In genomic region chr3:79287108-79287576, GRCm38 (mm10) we compare ENCODE assay signal across 8 mouse cellular contexts. TPM values are rescaled to one million over a fixed set of nuclear protein-coding genes. Genes with fewer than 3 reads are reported as not detected.
DNase-seq lines count a peak whose midpoint lies in the region; ATAC-seq and TF ChIP-seq lines count a peak whose summit lies in the region.

No protein-coding gene starts in this region.

- no peak overlapping the region for H3K27ac ChIP-seq in ES-Bruce4 (ENCODE audit: insufficient read depth, low read length)
- peak overlapping the region; percentile 98 for H3K27ac ChIP-seq in forebrain, embryonic 12.5 days
- peak overlapping the region; percentile 98 for H3K27ac ChIP-seq in heart, postnatal 0 days (ENCODE audit: low read depth)
- H3K27ac ChIP-seq in liver, embryonic 14.5 days, result no peak overlapping the region; the same call in 1 of the 2 replicates
- H3K27ac ChIP-seq in stomach, embryonic 16.5 days (ENCODE audit: low read length), result peak overlapping the region; percentile 96

- no peaks in the 10 kb centered on the region for H3K27me3 ChIP-seq in ES-Bruce4 (ENCODE audit: control insufficient read depth, insufficient read depth, low read length, poor library complexity, severe bottlenecking)
- peaks cover 15% of the 10 kb centered on the region; the same call in 1 of the 2 replicates for H3K27me3 ChIP-seq in forebrain, embryonic 12.5 days
- H3K27me3 ChIP-seq in heart, postnatal 0 days (ENCODE audit: control insufficient read depth, insufficient read depth, low read length), result no peaks in the 10 kb centered on the region
- H3K27me3 ChIP-seq in liver, embryonic 14.5 days (ENCODE audit: control insufficient read depth, insufficient read depth, low read length), result peaks cover 40% of the 10 kb centered on the region
- H3K27me3 ChIP-seq in stomach, embryonic 16.5 days (ENCODE audit: control insufficient read depth, insufficient read depth, low read length), result no peaks in the 10 kb centered on the region

- no peaks in the 10 kb centered on the region for H3K4me1 ChIP-seq in ES-Bruce4 (ENCODE audit: control insufficient read depth, insufficient read depth, low read length)
- H3K4me1 ChIP-seq in forebrain, embryonic 12.5 days, result peaks cover 34% of the 10 kb centered on the region
- H3K4me1 ChIP-seq in heart, postnatal 0 days (ENCODE audit: control insufficient read depth, insufficient read depth), result peaks cover 39% of the 10 kb centered on the region
- peaks cover 0 to 15% of the 10 kb centered on the region in 2 experiments; a peak in 2 of 4 replicates for H3K4me1 ChIP-seq in liver, embryonic 14.5 days (replicated peaks; ENCODE audit: control insufficient read depth in 2 of 2, insufficient read depth in 2 of 2, low read length in 1 of 2)
- peaks cover 29% of the 10 kb centered on the region for H3K4me1 ChIP-seq in stomach, embryonic 16.5 days (ENCODE audit: control insufficient read depth, insufficient read depth, low read length)

- peak overlapping the region; percentile 95 for H3K4me2 ChIP-seq in forebrain, embryonic 12.5 days
- peak overlapping the region; percentile 88 for H3K4me2 ChIP-seq in heart, postnatal 0 days (ENCODE audit: low read depth, low read length)
- H3K4me2 ChIP-seq in liver, embryonic 14.5 days (ENCODE audit: low read depth), result peak overlapping the region; percentile 85
- H3K4me2 ChIP-seq in stomach, embryonic 16.5 days (ENCODE audit: low read depth, low read length), result peak overlapping the region; percentile 80

- TF ChIP-seq EP300 in ES-Bruce4 (IDR thresholded peaks at IDR 0.05; ENCODE audit: insufficient read depth, low read depth, low read length), result no peak
- TF ChIP-seq EP300 in heart, postnatal 0 days (IDR thresholded peaks at IDR 0.05; ENCODE audit: low read depth), result no peak
- no peak for TF ChIP-seq EP300 in liver, embryonic 14.5 days (IDR thresholded peaks at IDR 0.05; ENCODE audit: low read depth)

- WGBS in forebrain, embryonic 12.5 days, result under 1% methylated on average over 55 of the region's 60 CpGs
- WGBS in heart, postnatal 0 days, result under 1% methylated on average over 41 of the region's 60 CpGs
- WGBS in liver, embryonic 14.5 days (ENCODE audit: insufficient replicate concordance), result under 1% methylated on average over 54 of the region's 60 CpGs
- WGBS in stomach, embryonic 16.5 days, result under 1% methylated on average over 49 of the region's 60 CpGs

- no peak for TF ChIP-seq POLR2A in ES-Bruce4 (IDR thresholded peaks at IDR 0.05; ENCODE audit: insufficient read depth, low read length)

- H3K36me3 ChIP-seq in ES-Bruce4 (ENCODE audit: control insufficient read depth, insufficient read depth, low read length, poor library complexity, severe bottlenecking), result no peaks in the 10 kb centered on the region
- no peaks in the 10 kb centered on the region for H3K36me3 ChIP-seq in forebrain, embryonic 12.5 days (replicated peaks)
- H3K36me3 ChIP-seq in heart, postnatal 0 days (replicated peaks; ENCODE audit: control insufficient read depth, insufficient read depth, low read length), result no peaks in the 10 kb centered on the region
- H3K36me3 ChIP-seq in liver, embryonic 14.5 days (replicated peaks; ENCODE audit: control insufficient read depth, insufficient read depth, low read depth), result no peaks in the 10 kb centered on the region
- H3K36me3 ChIP-seq in stomach, embryonic 16.5 days (ENCODE audit: control insufficient read depth, insufficient read depth, low read length), result no peaks in the 10 kb centered on the region

- peak; percentile 76 for DNase-seq in c-Kit-positive CD71-positive TER-119-positive erythroid progenitor cells, embryonic 14.5 days (ENCODE audit: low spot score)
- DNase-seq in heart, postnatal 0 days (ENCODE audit: low spot score), result peak; percentile 95
- peak; percentile 96 to 97 for DNase-seq in kidney, postnatal 36 days
- DNase-seq in liver, embryonic 14.5 days (ENCODE audit: low read depth in 3 of 3, low spot score in 3 of 3), result peak; percentile 56 to 75 (median 69)
- DNase-seq in neural tube, embryonic 10.5 days (ENCODE audit: extremely low spot score, low spot score), result peak; percentile 94

- H3K9ac ChIP-seq in ES-Bruce4 (ENCODE audit: low read depth, poor library complexity, severe bottlenecking), result peak overlapping the region; percentile 93
- peak overlapping the region; percentile 95 for H3K9ac ChIP-seq in forebrain, embryonic 12.5 days
- peak overlapping the region; percentile 93 for H3K9ac ChIP-seq in heart, postnatal 0 days (replicated peaks; ENCODE audit: low read depth, low read length)
- peak overlapping the region; percentile 54 for H3K9ac ChIP-seq in liver, embryonic 14.5 days (replicated peaks)
- peak overlapping the region; percentile 93 for H3K9ac ChIP-seq in stomach, embryonic 16.5 days (ENCODE audit: low read length)

- H3K4me3 ChIP-seq in ES-Bruce4 (ENCODE audit: low read depth, low read length), result peak overlapping the region; percentile 85
- peak overlapping the region; percentile 90 for H3K4me3 ChIP-seq in forebrain, embryonic 12.5 days (replicated peaks)
- H3K4me3 ChIP-seq in heart, postnatal 0 days (ENCODE audit: low read depth, low read length), result peak overlapping the region; percentile 94
- H3K4me3 ChIP-seq in liver, embryonic 14.5 days (ENCODE audit: insufficient read depth in 1 of 2, low read depth in 2 of 2, low read length in 2 of 2), result peak overlapping the region; percentile 65 to 76
- H3K4me3 ChIP-seq in stomach, embryonic 16.5 days (replicated peaks; ENCODE audit: low read length), result peak overlapping the region; percentile 76

- TF ChIP-seq CTCF in ES-Bruce4 (IDR thresholded peaks at IDR 0.05; ENCODE audit: low read depth, low read length), result no peak
- TF ChIP-seq CTCF in heart, postnatal 0 days (IDR thresholded peaks at IDR 0.05; ENCODE audit: low read depth), result no peak
- TF ChIP-seq CTCF in liver, embryonic 14.5 days (IDR thresholded peaks at IDR 0.05; ENCODE audit: low read depth), result no peak

- no peaks in the 10 kb centered on the region for H3K9me3 ChIP-seq in ES-Bruce4 (replicated peaks; ENCODE audit: control insufficient read depth, insufficient read depth, low read length, poor library complexity, severe bottlenecking)
- H3K9me3 ChIP-seq in forebrain, embryonic 12.5 days, result no peaks in the 10 kb centered on the region
- no peaks in the 10 kb centered on the region for H3K9me3 ChIP-seq in heart, postnatal 0 days (replicated peaks; ENCODE audit: control insufficient read depth, low read length)
- no peaks in the 10 kb centered on the region for H3K9me3 ChIP-seq in liver, embryonic 14.5 days (ENCODE audit: control insufficient read depth, low read length)
- no peaks in the 10 kb centered on the region for H3K9me3 ChIP-seq in stomach, embryonic 16.5 days (replicated peaks; ENCODE audit: control insufficient read depth, low read length)

- ATAC-seq in forebrain, embryonic 12.5 days (ENCODE audit: low FRiP score), result peak; percentile 99
- ATAC-seq in heart, postnatal 0 days (ENCODE audit: insufficient read depth, low read depth), result peak; percentile 97
- peak; percentile 95 for ATAC-seq in liver, embryonic 14.5 days (ENCODE audit: insufficient read depth)
- ATAC-seq in stomach, embryonic 16.5 days (ENCODE audit: insufficient read depth, low FRiP score), result peak; percentile 97

RNA-seq across cellular contexts. Expression of gene Rapgef2, which starts 0.8 kb away (rescaled TPM):
- 17.7 and 21.6 TPM in 2 replicates for polyA plus RNA-seq in ES-Bruce4 (2011; ENCODE audit: insufficient read depth, insufficient read length, low read depth, missing spikeins)
- 9.1 and 10.2 TPM in 2 replicates for polyA plus RNA-seq in forebrain, embryonic 12.5 days (2016; fragmentation: Nextera tagmentation; extraction: Ambion mirVana)
- 28.8 and 30.3 TPM in 2 replicates for total RNA-seq in heart, postnatal 0 days (2014; rRNA removed; ENCODE audit: low replicate concordance)
- polyA plus RNA-seq in heart, postnatal 0 days (2015; fragmentation: Nextera tagmentation; extraction: Ambion mirVana), result 3.3 and 3.5 TPM in 2 replicates
- 0.92 and 1.2 TPM in 2 replicates for polyA plus RNA-seq in liver, embryonic 14.5 days (2012; rRNA removed)
- polyA plus RNA-seq in liver, embryonic 14.5 days (2014; fragmentation: Nextera tagmentation; extraction: Ambion mirVana), result 1.2 and 1.7 TPM in 2 replicates
- polyA plus RNA-seq in stomach, embryonic 16.5 days (2015; fragmentation: Nextera tagmentation; extraction: Ambion mirVana), result 4.2 and 4.4 TPM in 2 replicates

RNA-seq across cellular contexts. Expression of gene Gm17359, which starts 49.3 kb away (rescaled TPM):
- not detected in 2 replicates for polyA plus RNA-seq in ES-Bruce4 (2011; ENCODE audit: insufficient read depth, insufficient read length, low read depth, missing spikeins)
- not detected in 2 replicates for polyA plus RNA-seq in forebrain, embryonic 12.5 days (2016; fragmentation: Nextera tagmentation; extraction: Ambion mirVana)
- not detected in 2 replicates for total RNA-seq in heart, postnatal 0 days (2014; rRNA removed; ENCODE audit: low replicate concordance)
- not detected in 2 replicates for polyA plus RNA-seq in heart, postnatal 0 days (2015; fragmentation: Nextera tagmentation; extraction: Ambion mirVana)
- polyA plus RNA-seq in liver, embryonic 14.5 days (2012; rRNA removed), result not detected in 2 replicates
- not detected in 2 replicates for polyA plus RNA-seq in liver, embryonic 14.5 days (2014; fragmentation: Nextera tagmentation; extraction: Ambion mirVana)
- not detected in 2 replicates for polyA plus RNA-seq in stomach, embryonic 16.5 days (2015; fragmentation: Nextera tagmentation; extraction: Ambion mirVana)

Comparison
In these comparisons a context has a peak if more than half of its experiments do, and no peak if none do; other contexts are left out.
1. H3K27ac ChIP-seq: peak in forebrain, embryonic 12.5 days (single experiment), heart, postnatal 0 days (single experiment) and stomach, embryonic 16.5 days (single experiment); none in ES-Bruce4 (single experiment) and liver, embryonic 14.5 days (single experiment).
2. Peak in every context shown above with its lines, with median percentiles within 50 percentile points of each other: H3K4me3 ChIP-seq, H3K9ac ChIP-seq, DNase-seq, ATAC-seq and H3K4me2 ChIP-seq.